Mouse (Mus musculus): ENCODE measurements around the gene Gm10944. TPM values are rescaled to one million over a fixed set of nuclear protein-coding genes. Genes with fewer than 3 reads are reported as not detected.

Gm10944 gene
- not detected for polyA plus RNA-seq (2017; shearing (Covaris generic))

DNA sequence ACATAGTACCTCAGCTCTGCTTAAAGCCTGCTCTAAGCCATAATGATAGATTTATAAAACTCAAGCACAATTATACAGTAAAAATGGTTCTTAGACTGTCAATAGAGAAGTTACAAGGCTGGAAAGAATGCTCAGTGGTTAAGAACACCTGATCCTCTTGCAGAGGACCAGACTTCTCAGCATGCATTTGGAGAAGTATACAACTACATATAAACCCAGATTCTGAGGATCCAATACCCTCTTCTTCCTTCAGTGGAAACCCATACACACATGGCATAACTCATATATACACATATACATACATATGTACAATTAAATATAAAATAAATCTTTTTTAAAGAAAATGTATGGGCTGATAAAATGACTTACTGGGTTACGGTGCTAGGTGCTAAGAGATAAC is at the start of gene Gm10944:
Gene Gm10944 (plus strand): TSS at position 301 of the 400 bp plus-strand sequence.
- ATAC-seq = no peak

DNA sequence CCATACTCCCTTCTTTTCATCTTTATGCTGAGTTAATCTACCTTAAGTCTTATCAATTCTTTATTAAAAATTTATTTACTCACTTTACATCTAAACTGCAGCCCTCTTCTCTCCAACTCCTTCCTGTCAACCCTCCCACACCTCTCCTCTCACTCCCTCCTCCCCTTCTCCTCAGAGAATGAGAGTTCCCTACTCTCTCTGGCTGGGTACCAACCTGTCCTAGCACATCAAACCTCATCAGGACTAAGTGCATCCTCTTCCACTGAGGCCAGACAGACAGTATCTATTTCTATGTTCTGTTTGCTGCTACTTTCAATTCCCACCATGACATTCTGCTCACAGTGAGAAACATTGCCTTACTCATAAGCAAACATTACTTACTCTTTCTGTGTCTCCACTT is 25.2 kb upstream of the Gm10944 start:
- no peak for ATAC-seq

- ATAC-seq = no peak
These were observed 24.5 kb upstream of the Gm10944 start for GRCm38 (mm10) chr10:10656621-10657020.

DNA sequence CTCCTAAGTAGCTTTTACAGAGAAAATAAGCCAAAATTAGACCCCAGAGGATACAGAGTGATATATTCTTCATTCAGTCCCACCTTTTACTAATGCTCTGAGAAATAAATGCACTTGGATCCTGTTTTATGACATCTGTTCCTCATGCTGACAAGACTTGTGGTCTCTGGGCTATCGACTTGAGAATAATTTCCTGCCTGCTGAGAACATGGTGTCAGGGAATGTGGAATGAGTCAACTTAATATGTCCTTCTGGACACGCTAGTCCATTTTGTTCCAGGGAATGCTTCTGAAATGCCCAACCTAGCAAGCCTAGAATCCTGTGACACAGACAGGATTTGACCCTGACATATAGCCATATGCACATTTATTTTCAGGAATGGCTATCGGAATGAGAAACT is 22.0 kb upstream of the Gm10944 start:
- no peak for ATAC-seq

DNA sequence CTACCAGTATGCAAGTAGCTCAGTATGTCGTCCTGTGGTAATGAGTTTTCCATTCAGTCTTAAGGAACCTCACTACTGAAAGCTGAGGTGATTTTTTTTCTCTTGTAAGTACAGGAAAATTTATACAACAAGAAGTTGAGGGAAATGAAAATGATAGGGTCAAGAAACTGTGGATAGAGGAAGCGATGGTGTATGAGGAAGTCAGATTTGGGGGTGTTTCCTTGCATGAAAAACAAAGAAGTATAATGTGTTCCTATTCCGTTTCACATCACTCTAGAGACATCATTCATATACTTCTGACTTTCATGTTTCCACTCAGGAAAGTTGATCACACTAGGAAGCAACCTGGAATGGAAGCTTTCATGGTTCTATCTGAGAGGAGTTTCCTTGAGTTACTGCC is 21.2 kb upstream of the Gm10944 start:
- no peak for ATAC-seq

DNA sequence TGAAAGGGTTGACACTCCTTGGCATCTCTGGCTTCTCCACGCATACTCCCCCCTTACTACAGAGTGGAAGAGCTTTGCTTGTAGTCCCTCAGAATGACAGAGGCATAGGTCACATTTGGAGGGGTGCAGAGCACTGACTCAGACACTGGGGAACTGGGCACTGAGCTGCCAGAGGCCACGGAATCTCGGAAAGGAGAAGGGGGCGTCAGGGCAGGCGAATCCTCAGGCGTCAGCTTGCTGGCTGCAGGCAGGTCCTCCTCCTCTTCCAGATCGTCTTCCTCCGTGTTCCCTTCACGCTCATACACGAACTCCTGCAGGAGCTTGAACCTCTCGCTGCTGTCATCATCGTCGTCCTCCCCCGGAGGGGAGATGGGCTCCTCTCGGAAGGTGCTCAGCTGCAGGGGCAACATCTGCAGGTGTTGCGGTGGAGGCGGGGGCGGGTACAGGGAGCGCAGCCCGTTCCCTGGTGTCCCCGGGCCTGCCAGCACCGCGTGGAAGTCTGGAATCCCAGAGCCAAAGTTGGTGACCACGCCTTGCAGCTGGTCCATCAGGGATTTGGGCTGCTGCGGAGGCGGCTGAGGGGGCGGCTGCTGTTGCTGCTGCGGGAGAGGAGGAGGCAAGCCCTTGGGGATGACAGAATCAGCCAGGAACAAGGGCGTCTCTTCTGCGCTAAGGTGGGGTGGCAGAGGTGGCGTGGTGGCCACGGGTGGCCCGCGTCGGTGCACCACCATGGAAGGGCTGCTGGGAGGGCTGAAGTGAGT is 7.9 kb downstream of the Gm10944 start:
- ATAC-seq = no peak

DNA sequence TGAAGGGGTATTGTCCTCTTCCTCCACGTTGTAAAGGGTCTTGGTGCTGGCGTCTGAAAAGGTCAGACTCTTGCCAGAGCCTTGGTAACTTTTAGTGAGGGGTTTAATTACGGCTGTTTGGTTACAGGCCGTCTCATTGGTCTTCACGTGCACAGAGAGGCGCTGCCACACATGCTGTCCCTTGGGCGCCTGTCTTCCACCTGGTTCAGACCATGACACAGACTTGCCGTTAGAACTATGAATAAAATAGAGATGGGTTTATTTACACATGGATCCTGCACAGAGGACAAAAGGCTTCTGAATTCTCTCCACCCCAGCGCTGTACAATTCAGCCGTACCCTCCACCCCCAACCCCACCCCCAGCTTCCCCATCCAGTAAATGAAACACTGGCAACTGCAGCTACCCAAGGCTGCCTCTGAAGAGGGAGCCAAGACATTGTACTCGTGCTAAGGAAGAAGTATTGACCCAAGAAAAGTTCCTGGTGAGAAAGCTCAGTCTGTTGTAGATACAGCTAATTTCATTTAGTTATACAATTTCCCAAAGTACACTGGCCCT is 8.6 kb downstream of the Gm10944 start:
- no peak for ATAC-seq

GRCm38 (mm10) chr10:10697497-10697896 is 16.3 kb downstream of the Gm10944 start:
- no peak for ATAC-seq

GRCm38 (mm10) chr10:10700903-10701302 is 19.8 kb downstream of the Gm10944 start:
- no peak for ATAC-seq

DNA sequence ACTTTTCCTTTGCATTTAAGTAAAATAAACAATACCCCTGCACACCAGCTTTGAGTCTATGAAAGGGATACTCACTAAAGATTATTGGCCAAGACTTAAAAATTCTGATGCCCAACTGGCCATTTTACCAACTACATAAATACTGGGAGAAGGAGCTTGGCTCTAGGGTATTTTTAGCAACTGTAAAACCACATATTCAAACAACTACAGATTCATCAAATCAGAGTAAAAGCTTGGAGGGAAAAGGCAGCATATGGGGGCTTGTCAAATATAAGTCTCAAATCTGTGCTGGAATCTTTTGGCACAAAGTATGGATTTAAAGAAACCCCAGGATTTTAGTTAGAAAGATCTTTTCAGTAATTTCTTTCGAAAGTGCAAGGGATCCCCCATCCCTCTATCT is 20.2 kb downstream of the Gm10944 start:
- ATAC-seq = no peak

DNA sequence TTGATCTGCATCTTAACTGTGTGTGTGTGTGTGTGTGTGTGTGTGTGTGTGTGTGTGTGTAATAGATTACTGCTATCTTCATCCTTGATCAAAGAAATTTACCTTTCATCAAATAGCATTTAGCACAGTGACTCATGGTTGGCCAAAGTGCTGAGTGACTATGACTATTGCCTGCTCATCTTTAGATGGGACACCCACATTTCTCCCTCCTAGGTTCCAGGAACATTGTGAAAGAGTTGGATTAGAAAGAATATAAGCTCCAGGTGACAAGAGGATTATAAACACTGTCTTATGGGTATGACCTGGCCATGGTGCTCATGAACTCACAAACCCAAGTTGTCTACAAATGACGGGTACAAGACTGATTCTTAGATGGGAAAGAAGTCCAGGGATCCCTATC is 26.9 kb downstream of the Gm10944 start:
- no peak for ATAC-seq

DNA sequence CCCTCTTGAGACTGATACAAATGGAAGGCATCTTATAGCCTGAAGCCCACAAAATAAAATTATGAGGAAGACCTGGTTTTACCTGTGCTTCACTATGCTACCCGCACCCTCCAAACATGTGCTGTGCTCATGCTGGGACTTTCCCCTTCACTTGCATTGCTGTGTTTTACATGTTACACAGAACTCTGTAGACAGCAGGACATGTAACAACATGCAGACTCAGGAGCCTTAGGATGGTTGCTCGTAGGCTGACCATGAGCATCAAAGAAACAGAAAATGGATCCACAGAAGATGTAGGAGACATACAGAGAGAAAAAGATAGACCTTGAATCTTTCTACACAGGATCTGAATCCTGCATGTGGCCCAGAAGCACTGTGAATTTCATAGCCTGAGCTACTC is 29.2 kb downstream of the Gm10944 start:
- no peak for ATAC-seq

DNA sequence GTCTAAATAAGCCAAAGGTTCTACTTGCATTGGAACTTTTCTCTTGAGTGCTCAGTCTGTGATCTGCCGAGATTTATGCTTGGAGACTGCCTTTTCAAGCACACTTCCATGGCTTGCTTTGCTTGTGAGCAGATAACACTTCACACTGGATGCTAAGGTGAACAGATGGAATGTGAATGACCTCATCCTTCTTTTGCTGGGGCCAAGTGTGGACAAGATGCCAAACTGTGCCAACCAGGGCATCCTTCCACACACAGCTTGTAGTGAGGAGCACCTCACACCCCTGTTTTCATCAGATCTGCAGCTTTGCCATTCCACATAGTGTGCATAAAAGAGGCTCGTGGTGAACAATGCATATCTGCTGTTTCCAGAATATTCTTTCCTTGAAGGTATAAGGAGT is 29.7 kb downstream of the Gm10944 start:
- no peak for ATAC-seq

- ATAC-seq = no peak
These were observed 45.4 kb downstream of the Gm10944 start for GRCm38 (mm10) chr10:10726501-10726900.

Other genes with a start within 250 kb of the Gm10944 start
- under 1 TPM in 1 of 2 experiments, not detected in 1; 0.20 TPM for gene Adgb, start 209.0 kb upstream of the Gm10944 start, polyA plus RNA-seq (2017; shearing (Covaris generic))
- 1 to 10 TPM; 4.6 to 4.8 TPM for gene Rab32, start 123.1 kb upstream of the Gm10944 start, polyA plus RNA-seq (2017; shearing (Covaris generic))